Mouse (Mus musculus) erythroblast, embryonic 14.5 days (primary cell): ENCODE results near the gene Nrxn3. TPM values are rescaled to one million over a fixed set of nuclear protein-coding genes. Genes with fewer than 3 reads are reported as not detected.

ENCODE experiments used
- H3K27me3 ChIP-seq: 2 replicates; pipeline ENCODE4 v1.6.1; 2012; ENCODE audit warnings: inconsistent platforms; ENCODE audit not compliant: control insufficient read depth
- H3K36me3 ChIP-seq: 2 replicates; pipeline ENCODE4 v1.6.1; 2012; ENCODE audit warnings: mild to moderate bottlenecking, inconsistent platforms; ENCODE audit not compliant: control insufficient read depth
- H3K4me1 ChIP-seq: 2 replicates; pipeline ENCODE4 v1.6.1; 2012; ENCODE audit warnings: inconsistent platforms; ENCODE audit not compliant: control insufficient read depth
- H3K4me3 ChIP-seq: replicated peaks from 2 replicates; pipeline ENCODE3; 2012; ENCODE audit warnings: moderate library complexity, mild to moderate bottlenecking, inconsistent platforms
- H3K9me3 ChIP-seq: 2 replicates; pipeline ENCODE4 v1.6.1; 2012; ENCODE audit warnings: low read length, inconsistent platforms, mixed read lengths; ENCODE audit not compliant: control insufficient read depth
- GATA1 ChIP-seq: IDR thresholded peaks from 2 replicates; pipeline ENCODE4 v1.6.1; 2012; ENCODE audit warnings: low read length, inconsistent platforms, mixed read lengths
- TAL1 ChIP-seq: IDR thresholded peaks from 3 replicates; pipeline ENCODE4 v1.6.1; 2012; ENCODE audit warnings: low read length, inconsistent platforms, mixed read lengths
- polyA plus RNA-seq: library from polyadenylated mRNA; stranded (reverse); fragments of >175 nt; gene quantifications from 2 replicates; pipeline ENCODE4 v1.2.3, GENCODE M21; 2012

The Nrxn3 gene
- polyA plus RNA-seq, 1 experiment = not detected

DNA sequence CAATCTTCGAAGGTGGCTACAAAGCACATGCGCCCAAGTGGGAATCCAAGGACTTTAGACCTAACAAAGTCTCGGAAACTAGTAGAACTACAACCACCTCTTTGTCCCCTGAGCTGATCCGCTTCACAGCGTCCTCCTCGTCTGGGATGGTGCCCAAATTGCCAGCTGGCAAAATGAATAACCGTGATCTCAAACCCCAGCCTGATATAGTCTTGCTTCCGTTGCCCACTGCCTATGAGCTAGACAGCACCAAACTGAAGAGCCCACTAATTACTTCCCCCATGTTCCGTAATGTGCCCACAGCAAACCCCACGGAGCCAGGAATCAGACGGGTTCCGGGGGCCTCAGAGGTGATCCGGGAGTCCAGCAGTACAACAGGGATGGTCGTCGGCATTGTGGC is 1609.1 kb downstream of the Nrxn3 start:
- H3K4me3 ChIP-seq = no peak overlapping the region
- peaks cover 12% of the 10 kb centered on the region for H3K9me3 ChIP-seq
- TF ChIP-seq TAL1 (no peak), GATA1 (no peak)
- H3K27me3 ChIP-seq = no peaks in the 10 kb centered on the region
- no peaks in the 10 kb centered on the region for H3K4me1 ChIP-seq
- no peaks in the 10 kb centered on the region for H3K36me3 ChIP-seq

DNA sequence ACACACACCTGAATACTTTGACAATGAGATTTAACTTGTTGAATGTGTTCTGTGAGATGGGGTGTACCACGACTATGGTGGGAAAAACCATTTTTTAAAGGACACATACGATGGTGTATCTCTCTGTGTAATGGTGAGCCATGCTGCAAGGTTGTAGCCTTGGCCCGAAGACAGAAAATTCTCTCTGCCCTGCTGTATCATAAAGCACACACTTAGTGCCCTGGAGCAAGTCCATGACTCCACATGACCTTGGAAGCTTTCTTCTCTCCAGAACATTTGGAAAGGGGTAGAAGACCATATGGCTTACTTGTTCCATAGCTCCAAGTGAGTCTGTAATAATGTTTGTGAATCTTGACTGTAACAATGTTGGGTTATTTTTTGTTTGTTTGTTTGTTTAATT is 1609.8 kb downstream of the Nrxn3 start:
- H3K36me3 ChIP-seq = no peaks in the 10 kb centered on the region
- H3K27me3 ChIP-seq = no peaks in the 10 kb centered on the region
- peaks cover 12% of the 10 kb centered on the region for H3K9me3 ChIP-seq
- H3K4me1 ChIP-seq = no peaks in the 10 kb centered on the region
- no peak overlapping the region for H3K4me3 ChIP-seq
- TF ChIP-seq TAL1 (no peak), GATA1 (no peak)

DNA sequence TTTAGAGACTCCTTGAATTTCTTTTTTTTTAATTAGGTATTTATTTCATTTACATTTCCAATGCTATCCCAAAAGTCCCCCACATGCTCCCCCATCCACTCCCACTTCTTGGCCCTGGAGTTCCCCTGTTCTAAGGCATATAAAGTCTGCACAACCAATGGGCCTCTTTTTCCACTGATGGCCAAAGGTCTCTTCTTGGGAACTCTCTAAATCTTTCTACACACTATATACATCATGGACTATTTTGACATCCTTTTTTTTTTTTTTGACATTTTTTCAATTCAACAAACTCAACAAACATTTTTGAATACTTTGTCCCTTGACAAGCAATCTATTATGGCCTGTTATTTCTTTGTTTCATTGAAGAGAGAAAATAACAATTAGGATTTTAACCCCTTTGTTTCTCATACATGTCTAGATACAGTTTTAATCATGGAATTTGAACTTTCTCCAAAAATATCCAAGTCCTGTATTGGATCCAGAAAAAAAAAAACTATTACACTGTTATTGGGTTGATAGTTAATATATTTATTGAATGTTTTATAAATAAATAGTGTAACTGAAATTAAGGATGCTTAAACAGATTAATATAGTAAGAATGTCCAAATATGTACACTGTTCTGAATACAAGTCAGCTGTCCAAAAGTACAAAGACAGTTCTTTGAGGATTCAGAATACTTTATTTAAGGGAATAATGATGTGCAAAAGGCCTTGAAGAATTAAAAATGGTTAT is 1615.0 kb downstream of the Nrxn3 start:
- no peaks in the 10 kb centered on the region for H3K9me3 ChIP-seq
- H3K4me1 ChIP-seq = no peaks in the 10 kb centered on the region

DNA sequence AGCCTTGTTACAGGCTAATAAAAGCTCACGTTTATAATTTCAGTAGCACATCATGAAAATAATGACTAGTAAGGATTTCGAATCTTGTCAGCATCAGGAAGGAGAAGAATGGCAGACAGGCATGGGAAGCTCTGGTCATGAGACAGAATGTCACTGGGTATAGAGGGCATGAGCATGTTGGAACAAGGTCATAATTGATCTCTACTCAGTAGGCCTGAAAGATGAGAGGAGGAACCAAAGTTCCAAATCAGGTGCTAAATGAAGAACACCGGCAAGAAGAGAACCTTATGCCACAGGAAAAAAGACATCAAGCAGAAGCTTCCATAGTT is 1615.5 kb downstream of the Nrxn3 start:
- no peak for TF ChIP-seq GATA1
- no peak for TF ChIP-seq TAL1
- Histone ChIP-seq H3K27me3 (no peaks in the 10 kb centered on the region), H3K4me1 (no peaks in the 10 kb centered on the region), H3K36me3 (no peaks in the 10 kb centered on the region), H3K9me3 (no peaks in the 10 kb centered on the region), H3K4me3 (no peak overlapping the region)

More for the DNA sequence above, 1615.0 kb downstream of the Nrxn3 start:
- TF ChIP-seq TAL1 (no peak), GATA1 (no peak)
- Histone ChIP-seq H3K36me3 (no peaks in the 10 kb centered on the region), H3K4me3 (no peak overlapping the region), H3K27me3 (no peaks in the 10 kb centered on the region)
